Mouse (Mus musculus) limb, embryonic 13.5 days (tissue): ENCODE data around the gene Smim6. TPM values are rescaled to one million over a fixed set of nuclear protein-coding genes. Genes with fewer than 3 reads are reported as not detected.
A peak's percentile ranks its signal among the peaks of the same experiment; 100 is the strongest.

Source experiments
- ATAC-seq: fragments of 200-750 bp; cut with Nextera tagmentation; 2 replicates; pipeline ENCODE4 v1.8.0; 2017; ENCODE audit warnings: low read depth, moderate number of reproducible peaks, moderate TSS enrichment; ENCODE audit not compliant: low FRiP score
- H3K27ac ChIP-seq: fragments of 300-500 bp; sonication (generic); 2 replicates; pipeline ENCODE4 v1.5.1; 2015; ENCODE audit warnings: inconsistent platforms, mild to moderate bottlenecking, moderate library complexity
- H3K27me3 ChIP-seq: fragments of 300-500 bp; sonication (generic); 2 replicates; pipeline ENCODE4 v1.6.1; 2015; ENCODE audit warnings: mild to moderate bottlenecking, inconsistent platforms
- H3K36me3 ChIP-seq: fragments of 300-500 bp; sonication (generic); 2 replicates; pipeline ENCODE4 v1.6.1; 2015; ENCODE audit warnings: inconsistent platforms, mild to moderate bottlenecking, moderate library complexity
- H3K4me1 ChIP-seq: fragments of 300-500 bp; sonication (generic); 2 replicates; pipeline ENCODE4 v1.6.1; 2015; ENCODE audit warnings: inconsistent platforms
- H3K4me2 ChIP-seq: fragments of 300-500 bp; sonication (generic); replicated peaks from 2 replicates; pipeline ENCODE4 v1.6.1; 2015; ENCODE audit warnings: inconsistent platforms, mild to moderate bottlenecking, moderate library complexity
- H3K4me3 ChIP-seq: fragments of 300-500 bp; sonication (generic); 2 replicates; pipeline ENCODE4 v1.5.1; 2015; ENCODE audit warnings: moderate library complexity, mild to moderate bottlenecking, inconsistent platforms
- H3K9ac ChIP-seq: fragments of 300-500 bp; sonication (generic); 2 replicates; pipeline ENCODE4 v1.6.1; 2015; ENCODE audit warnings: mild to moderate bottlenecking, inconsistent platforms
- H3K9me3 ChIP-seq: fragments of 300-500 bp; sonication (generic); 2 replicates; pipeline ENCODE4 v1.6.1; 2016; ENCODE audit warnings: inconsistent platforms
- WGBS: fragments of 180-500 bp; shearing (Covaris S2); methylation state at CpG from one replicate; pipeline ENCODE4 v1.1.7; 2015; 5-methylcytosine and 5-hydroxymethylcytosine counted together
- polyA plus RNA-seq: library from polyadenylated mRNA; unstranded; fragments of >200 nt; fragmentation: Nextera tagmentation; extraction: Ambion mirVana; gene quantifications from 2 replicates; pipeline ENCODE4 v1.2.1, GENCODE M21; 2015

The Smim6 gene
- polyA plus RNA-seq, 1 experiment from 2014 or later, result 1.4 TPM

DNA sequence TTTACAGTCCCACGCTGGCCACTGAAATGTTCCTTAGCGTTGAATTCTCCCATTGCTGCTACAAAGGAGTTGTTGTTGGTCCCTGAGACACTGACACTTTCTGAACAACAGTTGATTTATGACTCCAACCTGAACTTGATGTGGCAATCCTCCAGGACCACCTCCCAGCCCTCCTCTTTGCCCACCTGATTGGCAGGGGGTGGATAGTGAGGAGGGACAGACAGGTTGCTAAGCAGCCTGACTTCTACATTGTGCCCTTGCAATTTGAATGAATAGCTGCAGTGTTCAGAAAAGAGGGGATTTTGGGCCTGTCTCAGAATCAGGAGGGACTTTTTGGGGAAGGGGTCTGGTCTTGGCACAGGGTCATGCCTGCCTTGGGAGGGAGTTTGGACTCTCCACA is 38.9 kb downstream of the Smim6 start:
- Histone ChIP-seq H3K36me3 (peaks cover 98% of the 10 kb centered on the region), H3K9ac (no peak overlapping the region), H3K4me3 (no peak overlapping the region)

DNA sequence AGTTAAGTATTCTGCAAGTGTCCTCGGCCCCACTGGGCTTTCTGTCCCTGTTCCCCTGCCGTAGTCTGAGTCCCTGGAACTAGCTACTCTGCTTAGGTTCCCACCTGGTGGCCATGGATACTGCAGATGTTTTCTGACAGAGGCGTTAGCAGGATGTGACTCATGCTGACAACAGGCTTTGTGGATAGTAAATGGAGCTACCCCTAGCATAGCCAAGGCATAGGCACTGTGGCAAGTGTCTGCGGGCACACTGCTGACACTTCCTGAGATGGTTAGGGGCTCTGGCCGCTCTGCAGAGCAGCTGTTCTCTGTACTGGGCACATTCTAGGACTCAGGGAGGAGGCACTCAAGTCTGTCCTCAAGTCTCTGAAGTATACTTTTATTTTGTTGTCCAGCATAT is 42.9 kb downstream of the Smim6 start:
- Histone ChIP-seq H3K9me3 (no peaks in the 10 kb centered on the region), H3K27me3 (no peaks in the 10 kb centered on the region), H3K4me3 (no peak overlapping the region), H3K27ac (no peak overlapping the region), H3K4me1 (peaks cover 10% of the 10 kb centered on the region; the same call in 1 of the 2 replicates), H3K9ac (no peak overlapping the region), H3K4me2 (no peak overlapping the region), H3K36me3 (peaks cover 88% of the 10 kb centered on the region)
- ATAC-seq, result no peak
- 88% methylated on average over 5 of the region's 5 CpGs for WGBS

More for the DNA sequence above, 38.9 kb downstream of the Smim6 start:
- Histone ChIP-seq H3K4me1 (0 out of 2 replicates have a peak, but pooled peaks cover 7% of the 10 kb centered on the region), H3K27ac (0 out of 2 replicates have a peak overlapping the region, but pooled peaks have one; percentile 10), H3K4me2 (no peak overlapping the region), H3K27me3 (no peaks in the 10 kb centered on the region), H3K9me3 (no peaks in the 10 kb centered on the region)
- ATAC-seq, result no peak
- 82% methylated on average over 2 of the region's 2 CpGs for WGBS

DNA sequence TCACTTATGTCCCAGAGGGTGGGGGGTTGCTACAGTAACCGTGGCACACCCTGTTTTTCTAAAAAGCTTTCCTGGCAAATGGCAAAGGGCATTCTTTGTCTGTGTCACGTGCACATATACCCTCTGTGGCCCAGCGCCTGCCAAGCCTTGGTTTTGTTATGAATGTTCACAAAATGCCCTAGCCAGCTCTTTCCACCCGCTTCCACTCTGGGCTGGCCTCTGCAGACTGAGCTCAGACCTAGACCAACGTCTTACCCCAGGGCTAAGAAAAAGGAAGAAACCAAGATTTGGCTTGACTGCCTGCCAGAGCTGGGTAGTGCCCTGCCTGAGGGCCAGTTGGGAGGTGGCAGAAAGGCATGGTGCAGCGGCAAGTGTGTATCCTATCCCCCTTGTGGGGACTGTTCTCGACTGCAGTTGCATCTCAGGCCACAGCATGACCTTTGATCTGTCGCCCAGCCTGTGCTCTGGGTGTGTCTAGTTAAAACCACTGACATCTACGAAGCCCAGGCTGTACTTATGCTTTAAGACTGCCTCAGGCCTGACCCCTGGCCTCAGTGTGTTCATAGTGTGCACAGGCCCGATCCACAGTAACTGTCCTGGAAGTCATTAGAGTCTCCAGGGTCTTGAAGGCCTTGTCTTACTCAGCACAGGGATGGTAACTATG is 43.5 kb downstream of the Smim6 start:
- 65% methylated on average over 10 of the region's 10 CpGs for WGBS
- no peaks in the 10 kb centered on the region for H3K9me3 ChIP-seq
- H3K36me3 ChIP-seq, result peaks cover 90% of the 10 kb centered on the region
- no peak overlapping the region for H3K27ac ChIP-seq
- no peak overlapping the region for H3K4me2 ChIP-seq
- H3K4me1 ChIP-seq, result peaks cover 6% of the 10 kb centered on the region; the same call in 1 of the 2 replicates
- no peak for ATAC-seq
- no peak overlapping the region for H3K4me3 ChIP-seq
- no peak overlapping the region for H3K9ac ChIP-seq
- H3K27me3 ChIP-seq, result no peaks in the 10 kb centered on the region

DNA sequence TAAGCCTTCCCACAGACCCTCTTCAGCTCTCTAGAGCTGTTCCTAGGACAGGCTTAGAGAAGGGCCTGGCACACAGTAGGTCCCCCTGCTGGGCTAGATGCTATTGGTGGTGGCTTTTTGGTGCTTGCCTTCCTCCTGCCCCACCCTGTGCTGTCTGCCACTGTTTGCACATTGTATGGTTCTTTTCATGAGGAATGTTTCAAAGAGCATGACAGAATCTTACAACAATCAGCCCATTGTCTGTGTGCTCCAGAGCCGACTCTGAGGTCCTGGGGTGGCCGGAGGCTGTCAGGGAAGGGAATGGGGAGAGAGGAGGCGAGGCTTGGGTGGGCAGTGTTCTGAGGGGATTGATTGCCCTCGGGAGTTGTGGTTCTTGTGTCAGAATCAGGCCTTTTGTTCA is 44.6 kb downstream of the Smim6 start:
- ATAC-seq, result no peak
- H3K27ac ChIP-seq, result peak overlapping the region; percentile 17; the same call in 1 of the 2 replicates
- H3K9me3 ChIP-seq, result no peaks in the 10 kb centered on the region
- peaks cover 6% of the 10 kb centered on the region; the same call in 1 of the 2 replicates for H3K4me1 ChIP-seq
- 51% methylated on average over 4 of the region's 4 CpGs for WGBS
- H3K4me2 ChIP-seq, result no peak overlapping the region
- no peaks in the 10 kb centered on the region for H3K27me3 ChIP-seq
- H3K9ac ChIP-seq, result peak overlapping the region; percentile 21; the same call in 1 of the 2 replicates
- peaks cover 90% of the 10 kb centered on the region for H3K36me3 ChIP-seq
- no peak overlapping the region for H3K4me3 ChIP-seq

DNA sequence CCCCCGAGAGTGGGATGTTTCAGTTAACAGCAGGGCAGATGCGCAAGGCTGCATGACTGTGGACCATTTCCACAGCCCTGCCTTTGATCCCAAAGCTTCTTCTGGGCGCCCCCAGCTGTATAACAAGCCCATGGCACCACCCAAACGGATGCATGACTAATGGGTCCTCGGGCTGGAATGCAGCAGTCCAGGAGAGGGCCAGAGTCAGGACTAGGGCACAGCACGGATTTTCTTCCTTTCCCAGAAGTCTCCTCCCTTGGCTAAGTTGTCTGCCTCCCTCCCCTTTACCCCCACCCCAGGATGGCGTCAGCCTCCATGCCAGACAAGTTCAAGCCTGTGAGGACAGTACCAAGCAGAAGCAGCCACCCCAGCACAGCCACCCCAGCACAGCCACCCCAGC is 46.2 kb downstream of the Smim6 start:
- Histone ChIP-seq H3K4me2 (no peak overlapping the region), H3K4me1 (peaks cover 6% of the 10 kb centered on the region; the same call in 1 of the 2 replicates), H3K9me3 (no peaks in the 10 kb centered on the region), H3K9ac (no peak overlapping the region), H3K27ac (no peak overlapping the region), H3K36me3 (peaks cover 90% of the 10 kb centered on the region), H3K4me3 (no peak overlapping the region), H3K27me3 (no peaks in the 10 kb centered on the region)
- ATAC-seq, result no peak; the same call in 1 of the 2 replicates
- WGBS, result 63% methylated on average over 7 of the region's 7 CpGs

DNA sequence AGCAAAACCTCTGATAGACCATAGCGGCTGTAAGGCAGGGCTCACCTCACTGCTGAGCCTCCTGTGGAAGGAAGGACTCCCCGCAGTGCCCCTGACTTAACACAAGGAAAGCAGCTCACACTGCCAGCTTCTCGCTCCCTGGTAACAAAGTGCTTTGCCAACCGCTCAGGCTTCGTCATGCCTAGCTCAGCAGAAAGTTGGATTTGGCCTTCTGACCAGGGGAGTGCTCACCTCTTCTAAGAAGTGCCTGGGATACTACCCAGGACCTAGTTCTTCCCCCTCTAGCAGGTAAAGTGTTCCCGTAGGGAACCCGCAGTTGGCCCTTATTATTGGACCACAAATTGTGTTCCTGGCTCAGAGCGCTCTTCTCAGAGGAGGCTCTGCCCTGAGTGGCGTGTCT is 47.2 kb downstream of the Smim6 start:
- WGBS, result 98% methylated on average over 9 of the region's 9 CpGs
- ATAC-seq, result no peak
- Histone ChIP-seq H3K4me1 (peaks cover 6% of the 10 kb centered on the region; the same call in 1 of the 2 replicates), H3K27ac (no peak overlapping the region), H3K9ac (no peak overlapping the region), H3K4me2 (no peak overlapping the region), H3K27me3 (no peaks in the 10 kb centered on the region), H3K36me3 (peaks cover 90% of the 10 kb centered on the region), H3K9me3 (no peaks in the 10 kb centered on the region), H3K4me3 (no peak overlapping the region)

DNA sequence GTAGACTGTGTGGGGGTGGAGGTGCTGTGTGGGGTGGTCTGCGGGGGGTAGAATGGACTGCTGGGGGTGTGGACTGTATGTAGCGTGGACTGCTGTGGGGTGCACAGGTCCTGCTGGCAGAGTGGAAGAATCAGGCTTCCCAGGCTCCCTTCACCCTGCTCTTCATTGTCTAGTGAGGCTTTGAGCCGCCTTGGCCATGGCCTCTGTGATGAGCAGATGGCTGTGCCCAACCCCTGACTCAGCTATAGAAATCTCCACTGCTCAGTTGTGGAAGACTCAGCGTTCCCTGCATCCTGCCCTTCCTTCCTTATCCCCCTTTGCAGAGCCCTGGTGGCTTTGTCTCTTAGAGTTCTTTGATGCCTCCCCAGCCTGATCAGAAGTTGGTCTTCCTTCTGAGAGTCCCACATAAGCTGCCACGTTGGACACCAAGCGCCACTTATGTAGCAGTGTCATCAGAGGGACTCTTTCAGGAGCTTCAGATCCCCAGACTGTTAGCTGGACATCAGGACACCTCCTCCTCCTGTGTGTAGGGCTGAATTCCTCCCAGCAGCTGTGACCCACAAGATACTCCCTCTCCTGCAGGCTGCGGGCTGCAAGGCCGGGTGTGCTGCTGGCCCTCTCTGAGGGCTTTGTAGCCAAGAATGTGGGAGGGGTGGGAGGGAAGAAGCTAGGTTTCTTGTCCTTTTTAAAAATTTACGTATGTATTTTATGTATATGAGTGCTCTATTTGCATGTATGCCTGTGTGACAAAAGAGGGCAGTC is 51.0 kb downstream of the Smim6 start:
- Histone ChIP-seq H3K4me3 (no peak overlapping the region), H3K9me3 (no peaks in the 10 kb centered on the region), H3K27ac (no peak overlapping the region), H3K9ac (no peak overlapping the region), H3K4me1 (no peaks in the 10 kb centered on the region), H3K27me3 (no peaks in the 10 kb centered on the region), H3K36me3 (peaks cover 89% of the 10 kb centered on the region), H3K4me2 (no peak overlapping the region)
- WGBS, result 95% methylated on average over 9 of the region's 9 CpGs
- no peak for ATAC-seq

Other genes starting within 250 kb of the Smim6 start
- gene Grb2, start 203.4 kb upstream of the Smim6 start, polyA plus RNA-seq, result 96.5 and 102 TPM in 2 replicates
- gene Tmem94, start 146.6 kb upstream of the Smim6 start, polyA plus RNA-seq, result 22.7 and 31.9 TPM in 2 replicates
- 15.5 and 19.4 TPM in 2 replicates for gene Caskin2, start 98.4 kb upstream of the Smim6 start, polyA plus RNA-seq
- gene Tsen54, start 97.3 kb upstream of the Smim6 start, polyA plus RNA-seq, result 32.9 and 33.8 TPM in 2 replicates
- gene Llgl2, start 88.0 kb upstream of the Smim6 start, polyA plus RNA-seq, result 4.8 and 6.0 TPM in 2 replicates
- 0.15 and 0.24 TPM in 2 replicates for gene Myo15b, start 53.6 kb upstream of the Smim6 start, polyA plus RNA-seq
- 6.7 and 8.6 TPM in 2 replicates for gene Smim5, start 12.1 kb upstream of the Smim6 start, polyA plus RNA-seq
- gene Sap30bp, start 21.3 kb downstream of the Smim6 start, polyA plus RNA-seq, result 44.2 and 52.1 TPM in 2 replicates
- gene Recql5, start 21.5 kb downstream of the Smim6 start, polyA plus RNA-seq, result 22.3 and 23.7 TPM in 2 replicates
- gene Itgb4, start 62.7 kb downstream of the Smim6 start, polyA plus RNA-seq, result 5.2 and 6.3 TPM in 2 replicates
- 207 and 211 TPM in 2 replicates for gene Galk1, start 100.7 kb downstream of the Smim6 start, polyA plus RNA-seq
- gene H3f3b, start 115.9 kb downstream of the Smim6 start, polyA plus RNA-seq, result 2,219 and 2,483 TPM in 2 replicates
- gene Unk, start 118.3 kb downstream of the Smim6 start, polyA plus RNA-seq, result 39.4 and 44.8 TPM in 2 replicates
- gene Unc13d, start 165.9 kb downstream of the Smim6 start, polyA plus RNA-seq, result 2.1 and 2.4 TPM in 2 replicates
- 43.1 and 47.9 TPM in 2 replicates for gene Wbp2, start 175.0 kb downstream of the Smim6 start, polyA plus RNA-seq
- 15.7 and 15.9 TPM in 2 replicates for gene Trim47, start 215.2 kb downstream of the Smim6 start, polyA plus RNA-seq
- gene Trim65, start 219.1 kb downstream of the Smim6 start, polyA plus RNA-seq, result 2.3 and 3.2 TPM in 2 replicates
- gene Mrpl38, start 226.9 kb downstream of the Smim6 start, polyA plus RNA-seq, result 86.0 and 86.3 TPM in 2 replicates